Mouse (Mus musculus) layer of hippocampus, adult 2 months (tissue): ENCODE measurements around the gene Dagla. TPM values are rescaled to one million over a fixed set of nuclear protein-coding genes. Genes with fewer than 3 reads are reported as not detected.

Source experiments
- DNase-seq, 2 experiments: peaks; one replicate each; pipeline ENCODE4 v3.0.0; 2022; ENCODE audit warnings: low spot score in 2 of 2
- H3K27ac ChIP-seq: fragments of 200-600 bp; 2 replicates; pipeline ENCODE4 v1.8.1; 2022
- H3K4me3 ChIP-seq: fragments of 200-600 bp; 2 replicates; pipeline ENCODE4 v1.8.1; 2022; ENCODE audit warnings: mild to moderate bottlenecking
- CTCF ChIP-seq: fragments of 200-600 bp; conservative IDR thresholded peaks from 2 replicates; pipeline ENCODE4 v1.8.1; 2022; ENCODE audit warnings: antibody characterized with exemption, mild to moderate bottlenecking, moderate library complexity
- total RNA-seq, 2 experiments: library from RNA; stranded (reverse); gene quantifications; 2 replicates each; pipeline ENCODE4 v1.2.3; 2021

The Dagla gene
- total RNA-seq, 2 experiments from 2014 or later: 130 to 131 TPM

- Histone ChIP-seq H3K27ac (peak overlapping the region; percentile 75), H3K4me3 (peak overlapping the region; percentile 53)
- DNase-seq: no peak
- TF ChIP-seq CTCF: no peak
Measured at GRCm38 (mm10) chr19:10239975-10240653, 64.6 kb downstream of the Dagla start.

GRCm38 (mm10) chr19:10239419-10239818, 65.3 kb downstream of the Dagla start:
- Histone ChIP-seq H3K27ac (peak overlapping the region; percentile 75; the same call in 1 of the 2 replicates), H3K4me3 (peak overlapping the region; percentile 53; the same call in 1 of the 2 replicates)
- DNase-seq: no peak
- TF ChIP-seq CTCF: no peak

DNA sequence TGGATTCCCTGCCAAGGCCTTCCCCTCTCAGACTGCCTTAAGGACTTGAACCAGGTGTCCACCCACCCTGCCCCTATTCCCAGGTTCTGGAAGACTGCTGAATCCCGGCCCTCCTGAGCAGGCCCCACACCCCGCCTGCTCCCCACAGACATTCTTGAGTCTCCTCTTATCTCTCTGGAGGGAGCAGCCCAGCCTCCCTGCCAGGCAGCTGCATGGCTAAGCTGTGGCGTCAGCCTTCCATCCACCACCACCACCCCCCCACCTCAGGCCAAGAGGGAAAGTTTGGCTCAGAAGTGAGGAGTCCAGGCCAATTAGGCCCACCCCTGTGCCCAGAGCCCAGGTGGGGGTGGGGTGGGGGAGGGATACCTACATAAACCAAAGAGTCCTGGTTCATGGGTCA, 66.2 kb downstream of the Dagla start:
- Histone ChIP-seq H3K27ac (peak overlapping the region; percentile 33; the same call in 1 of the 2 replicates), H3K4me3 (peak overlapping the region; percentile 11; the same call in 1 of the 2 replicates)
- no peak for TF ChIP-seq CTCF
- no peak for DNase-seq

GRCm38 (mm10) chr19:10235784-10236565, 68.7 kb downstream of the Dagla start:
- no peak for TF ChIP-seq CTCF
- no peak overlapping the region; the same call in 1 of the 2 replicates for H3K27ac ChIP-seq
- DNase-seq: no peak
- H3K4me3 ChIP-seq: no peak overlapping the region

DNA sequence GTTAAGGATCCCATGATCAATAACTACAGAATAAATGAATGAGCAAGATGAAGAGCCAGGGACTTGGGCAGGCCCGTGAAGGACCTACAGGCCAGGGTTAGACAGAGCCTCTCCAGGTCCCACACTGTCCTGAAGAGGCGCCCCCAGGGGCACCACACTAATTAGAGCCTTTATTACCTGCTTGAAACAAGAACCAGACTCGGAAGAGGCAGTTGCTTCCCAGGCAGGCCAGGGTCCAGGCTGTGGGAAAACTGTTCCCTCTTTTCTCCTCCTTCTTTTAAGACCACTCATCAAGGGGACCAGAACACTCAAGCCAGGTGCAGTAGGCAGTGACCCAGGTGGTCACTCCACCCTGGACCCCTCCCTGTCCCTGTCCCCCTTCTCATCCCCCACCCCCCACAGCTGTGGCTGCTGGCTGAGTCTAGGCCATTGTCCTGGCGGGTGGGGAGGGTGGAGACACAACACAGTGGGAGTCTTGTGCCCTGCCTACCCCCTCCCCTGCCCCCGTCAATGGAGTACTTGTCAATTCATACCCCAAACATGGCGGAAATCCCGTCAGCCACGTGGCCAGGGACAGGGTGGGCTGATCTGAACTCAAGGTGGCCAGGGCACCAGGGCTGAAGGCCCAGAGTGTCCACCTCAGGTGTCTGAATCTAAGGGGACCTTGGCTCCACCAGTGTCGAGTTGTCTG, 72.2 kb downstream of the Dagla start:
- Histone ChIP-seq H3K4me3 (no peak overlapping the region), H3K27ac (peak overlapping the region; percentile 77)
- peak in 1 of 2 experiments; percentile 41 for DNase-seq
- no peak for TF ChIP-seq CTCF

GRCm38 (mm10) chr19:10231871-10232270, 72.8 kb downstream of the Dagla start:
- no peak for TF ChIP-seq CTCF
- DNase-seq: no peak
- Histone ChIP-seq H3K4me3 (no peak overlapping the region), H3K27ac (peak overlapping the region; percentile 46)

DNA sequence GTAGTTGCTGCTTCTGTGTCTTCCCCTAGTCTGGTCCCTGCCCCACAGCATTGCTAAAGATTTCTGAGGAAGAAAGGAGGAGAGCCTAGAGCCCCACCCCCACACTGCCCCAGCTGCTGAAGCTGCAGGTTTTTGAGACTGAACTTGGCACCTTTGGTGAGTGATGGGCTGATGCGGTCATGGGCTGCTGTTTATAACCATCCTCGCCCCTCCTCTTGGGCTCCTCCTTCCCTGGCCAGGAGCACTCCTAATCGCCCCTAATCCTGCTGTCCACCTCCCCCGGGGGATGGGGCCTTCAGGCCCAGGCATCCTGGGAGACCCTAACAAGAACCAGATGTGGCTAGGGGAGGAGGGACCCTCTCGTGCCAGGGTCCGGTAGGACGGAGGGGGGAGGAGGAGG, 73.7 kb downstream of the Dagla start:
- no peak for TF ChIP-seq CTCF
- Histone ChIP-seq H3K4me3 (no peak overlapping the region), H3K27ac (peak overlapping the region; percentile 46)
- no peak for DNase-seq

- no peak for TF ChIP-seq CTCF
- Histone ChIP-seq H3K4me3 (no peak overlapping the region), H3K27ac (no peak overlapping the region)
- DNase-seq: no peak
Measured at GRCm38 (mm10) chr19:10225767-10226166, 78.9 kb downstream of the Dagla start.

- H3K4me3 ChIP-seq: no peak overlapping the region
- TF ChIP-seq CTCF: no peak
- H3K27ac ChIP-seq: no peak overlapping the region
- DNase-seq: no peak
Measured at GRCm38 (mm10) chr19:10224637-10225453, 79.8 kb downstream of the Dagla start.

DNA sequence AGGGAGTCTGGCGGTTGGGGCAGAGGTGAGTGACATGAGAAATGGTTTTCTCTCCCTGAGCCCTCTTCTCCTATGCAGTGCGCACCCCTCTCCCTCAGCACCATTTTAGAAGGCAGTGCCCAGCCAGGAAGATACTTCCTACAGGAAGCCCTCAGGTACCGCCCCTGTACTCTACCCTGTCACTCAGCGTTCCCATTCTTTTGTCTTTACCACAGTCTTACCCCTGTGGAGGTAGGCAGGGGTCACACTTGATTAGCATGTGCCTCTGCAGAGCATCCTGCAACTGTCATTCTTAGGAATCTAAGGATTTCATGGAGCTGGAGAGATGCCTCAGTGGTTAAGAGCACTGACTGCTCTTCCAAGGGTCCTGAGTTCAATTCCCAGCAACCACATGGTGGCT, 81.1 kb downstream of the Dagla start:
- H3K4me3 ChIP-seq: no peak overlapping the region
- no peak for TF ChIP-seq CTCF
- H3K27ac ChIP-seq: no peak overlapping the region
- no peak for DNase-seq

DNA sequence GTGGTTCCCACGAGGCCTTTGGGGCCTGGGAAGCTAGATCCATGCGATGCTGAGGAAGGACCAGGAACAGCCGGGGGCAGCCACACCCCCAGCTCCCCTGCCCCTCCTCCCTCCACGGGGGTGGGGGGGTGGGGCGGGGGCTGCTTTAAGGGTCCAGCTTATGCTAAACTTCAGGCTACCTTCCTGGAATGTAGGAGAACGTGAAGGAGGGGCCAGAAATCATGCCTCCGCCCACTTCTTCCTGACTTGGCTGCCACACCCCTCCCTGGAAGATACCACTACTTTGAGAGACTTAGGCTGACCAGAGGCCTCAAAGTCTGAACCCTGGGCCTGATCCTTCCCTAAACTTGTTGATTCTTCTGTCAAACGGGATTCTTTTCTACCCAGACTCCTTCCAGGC, 82.0 kb downstream of the Dagla start:
- no peak for TF ChIP-seq CTCF
- H3K27ac ChIP-seq: no peak overlapping the region
- no peak for DNase-seq

GRCm38 (mm10) chr19:10221585-10221984, 83.1 kb downstream of the Dagla start:
- DNase-seq: no peak
- TF ChIP-seq CTCF: no peak
- Histone ChIP-seq H3K4me3 (no peak overlapping the region), H3K27ac (no peak overlapping the region)

More for the DNA sequence above, 82.0 kb downstream of the Dagla start:
- no peak overlapping the region for H3K4me3 ChIP-seq
